Mouse (Mus musculus): ENCODE measurements around the gene Pnkp. TPM values are rescaled to one million over a fixed set of nuclear protein-coding genes. Genes with fewer than 3 reads are reported as not detected.

The Pnkp gene
- polyA plus RNA-seq, 1 experiment from 2014 or later = 28.0 TPM

- WGBS = 77% methylated on average over 6 of the region's 6 CpGs
- Histone ChIP-seq H3K9me3 (replicated peaks; ENCODE audit: control insufficient read depth, low read length) (no peaks in the 10 kb centered on the region), H3K27ac (ENCODE audit: low read length) (no peak overlapping the region), H3K36me3 (ENCODE audit: control insufficient read depth, insufficient read depth) (peaks cover 18% of the 10 kb centered on the region; the same call in 1 of the 2 replicates), H3K4me2 (ENCODE audit: low read depth, low read length) (no peak overlapping the region), H3K4me1 (ENCODE audit: control insufficient read depth, insufficient read depth, low read length) (peaks cover 13% of the 10 kb centered on the region), H3K27me3 (ENCODE audit: control insufficient read depth, insufficient read depth, low read length) (peaks cover 10% of the 10 kb centered on the region; the same call in 1 of the 2 replicates), H3K4me3 (ENCODE audit: low read length) (no peak overlapping the region), H3K9ac (ENCODE audit: low read length) (no peak overlapping the region)
- ATAC-seq (replicated peaks; ENCODE audit: extremely low read depth, insufficient read depth, low FRiP score) = no peak
Measured at GRCm38 (mm10) chr7:44838073-44838472, 18.9 kb upstream of the Pnkp start.

- 28% methylated on average over 11 of the region's 11 CpGs for WGBS
- no peak overlapping the region for H3K27ac ChIP-seq (ENCODE audit: low read length)
Measured at GRCm38 (mm10) chr7:44839171-44839490, 17.8 kb upstream of the Pnkp start.

GRCm38 (mm10) chr7:44839491-44840191 lies 17.3 kb upstream of the Pnkp start:
- Histone ChIP-seq H3K9me3 (replicated peaks; ENCODE audit: control insufficient read depth, low read length) (no peaks in the 10 kb centered on the region), H3K27me3 (ENCODE audit: control insufficient read depth, insufficient read depth, low read length) (peaks cover 10% of the 10 kb centered on the region; the same call in 1 of the 2 replicates), H3K27ac (ENCODE audit: low read length) (no peak overlapping the region), H3K4me1 (ENCODE audit: control insufficient read depth, insufficient read depth, low read length) (peaks cover 13% of the 10 kb centered on the region), H3K4me2 (ENCODE audit: low read depth, low read length) (peak overlapping the region; percentile 75), H3K4me3 (ENCODE audit: low read length) (peak overlapping the region; percentile 44), H3K9ac (ENCODE audit: low read length) (peak overlapping the region; percentile 69), H3K36me3 (ENCODE audit: control insufficient read depth, insufficient read depth) (peaks cover 30% of the 10 kb centered on the region)
- peak; percentile 46 for ATAC-seq (replicated peaks; ENCODE audit: extremely low read depth, insufficient read depth, low FRiP score)
- WGBS = 1% methylated on average over 58 of the region's 58 CpGs

More at GRCm38 (mm10) chr7:44839171-44839490, 17.8 kb upstream of the Pnkp start:
- Histone ChIP-seq H3K4me1 (ENCODE audit: control insufficient read depth, insufficient read depth, low read length) (peaks cover 13% of the 10 kb centered on the region), H3K9me3 (replicated peaks; ENCODE audit: control insufficient read depth, low read length) (no peaks in the 10 kb centered on the region), H3K4me3 (ENCODE audit: low read length) (peak overlapping the region; percentile 44), H3K36me3 (ENCODE audit: control insufficient read depth, insufficient read depth) (peaks cover 25% of the 10 kb centered on the region), H3K27me3 (ENCODE audit: control insufficient read depth, insufficient read depth, low read length) (peaks cover 10% of the 10 kb centered on the region; the same call in 1 of the 2 replicates), H3K4me2 (ENCODE audit: low read depth, low read length) (peak overlapping the region; percentile 75), H3K9ac (ENCODE audit: low read length) (peak overlapping the region; percentile 69)
- ATAC-seq (replicated peaks; ENCODE audit: extremely low read depth, insufficient read depth, low FRiP score) = no peak

- Histone ChIP-seq H3K36me3 (ENCODE audit: control insufficient read depth, insufficient read depth) (peaks cover 38% of the 10 kb centered on the region), H3K4me3 (ENCODE audit: low read length) (no peak overlapping the region), H3K4me1 (ENCODE audit: control insufficient read depth, insufficient read depth, low read length) (peaks cover 13% of the 10 kb centered on the region), H3K4me2 (ENCODE audit: low read depth, low read length) (no peak overlapping the region), H3K27me3 (ENCODE audit: control insufficient read depth, insufficient read depth, low read length) (peaks cover 10% of the 10 kb centered on the region; the same call in 1 of the 2 replicates), H3K9ac (ENCODE audit: low read length) (no peak overlapping the region), H3K9me3 (replicated peaks; ENCODE audit: control insufficient read depth, low read length) (no peaks in the 10 kb centered on the region), H3K27ac (ENCODE audit: low read length) (no peak overlapping the region)
- ATAC-seq (replicated peaks; ENCODE audit: extremely low read depth, insufficient read depth, low FRiP score) = no peak
- WGBS = 53% methylated on average over 14 of the region's 14 CpGs
Measured at GRCm38 (mm10) chr7:44840426-44840825, 16.5 kb upstream of the Pnkp start.

- no peaks in the 10 kb centered on the region for H3K9me3 ChIP-seq (replicated peaks; ENCODE audit: control insufficient read depth, low read length)
- ATAC-seq (replicated peaks; ENCODE audit: extremely low read depth, insufficient read depth, low FRiP score) = no peak
- H3K4me2 ChIP-seq (ENCODE audit: low read depth, low read length) = no peak overlapping the region
- H3K27me3 ChIP-seq (ENCODE audit: control insufficient read depth, insufficient read depth, low read length) = peaks cover 10% of the 10 kb centered on the region; the same call in 1 of the 2 replicates
- no peak overlapping the region for H3K9ac ChIP-seq (ENCODE audit: low read length)
- no peak overlapping the region for H3K4me3 ChIP-seq (ENCODE audit: low read length)
- H3K36me3 ChIP-seq (ENCODE audit: control insufficient read depth, insufficient read depth) = peaks cover 49% of the 10 kb centered on the region
- 84% methylated on average over 8 of the region's 8 CpGs for WGBS
- H3K4me1 ChIP-seq (ENCODE audit: control insufficient read depth, insufficient read depth, low read length) = peaks cover 13% of the 10 kb centered on the region
- no peak overlapping the region for H3K27ac ChIP-seq (ENCODE audit: low read length)
Measured at GRCm38 (mm10) chr7:44841825-44842463, 15.0 kb upstream of the Pnkp start.

GRCm38 (mm10) chr7:44845006-44845405 lies 11.9 kb upstream of the Pnkp start:
- Histone ChIP-seq H3K9ac (ENCODE audit: low read length) (no peak overlapping the region), H3K36me3 (ENCODE audit: control insufficient read depth, insufficient read depth) (peaks cover 49% of the 10 kb centered on the region), H3K27me3 (ENCODE audit: control insufficient read depth, insufficient read depth, low read length) (peaks cover 6% of the 10 kb centered on the region; the same call in 1 of the 2 replicates), H3K4me3 (ENCODE audit: low read length) (no peak overlapping the region), H3K27ac (ENCODE audit: low read length) (no peak overlapping the region), H3K4me1 (ENCODE audit: control insufficient read depth, insufficient read depth, low read length) (peaks cover 12% of the 10 kb centered on the region), H3K4me2 (ENCODE audit: low read depth, low read length) (no peak overlapping the region), H3K9me3 (replicated peaks; ENCODE audit: control insufficient read depth, low read length) (no peaks in the 10 kb centered on the region)
- 95% methylated on average over 10 of the region's 10 CpGs for WGBS
- no peak for ATAC-seq (replicated peaks; ENCODE audit: extremely low read depth, insufficient read depth, low FRiP score)

GRCm38 (mm10) chr7:44846804-44847203 lies 10.1 kb upstream of the Pnkp start:
- H3K4me3 ChIP-seq (ENCODE audit: low read length) = no peak overlapping the region
- no peak overlapping the region for H3K9ac ChIP-seq (ENCODE audit: low read length)
- peaks cover 21% of the 10 kb centered on the region for H3K4me1 ChIP-seq (ENCODE audit: control insufficient read depth, insufficient read depth, low read length)
- H3K9me3 ChIP-seq (replicated peaks; ENCODE audit: control insufficient read depth, low read length) = no peaks in the 10 kb centered on the region
- H3K4me2 ChIP-seq (ENCODE audit: low read depth, low read length) = no peak overlapping the region
- peaks cover 37% of the 10 kb centered on the region for H3K36me3 ChIP-seq (ENCODE audit: control insufficient read depth, insufficient read depth)
- ATAC-seq (replicated peaks; ENCODE audit: extremely low read depth, insufficient read depth, low FRiP score) = no peak
- 91% methylated on average over 7 of the region's 7 CpGs for WGBS
- H3K27ac ChIP-seq (ENCODE audit: low read length) = no peak overlapping the region
- no peaks in the 10 kb centered on the region for H3K27me3 ChIP-seq (ENCODE audit: control insufficient read depth, insufficient read depth, low read length)

- peaks cover 25% of the 10 kb centered on the region for H3K4me1 ChIP-seq (ENCODE audit: control insufficient read depth, insufficient read depth, low read length)
- peak overlapping the region; percentile 85 for H3K4me3 ChIP-seq (ENCODE audit: low read length)
- peak overlapping the region; percentile 85 for H3K4me2 ChIP-seq (ENCODE audit: low read depth, low read length)
- H3K9me3 ChIP-seq (replicated peaks; ENCODE audit: control insufficient read depth, low read length) = no peaks in the 10 kb centered on the region
- peak overlapping the region; percentile 99; the same call in 1 of the 2 replicates for H3K27ac ChIP-seq (ENCODE audit: low read length)
- peak overlapping the region; percentile 73 for H3K9ac ChIP-seq (ENCODE audit: low read length)
- H3K36me3 ChIP-seq (ENCODE audit: control insufficient read depth, insufficient read depth) = peaks cover 33% of the 10 kb centered on the region
- no peaks in the 10 kb centered on the region for H3K27me3 ChIP-seq (ENCODE audit: control insufficient read depth, insufficient read depth, low read length)
- 73% methylated on average over 5 of the region's 5 CpGs for WGBS
- ATAC-seq (replicated peaks; ENCODE audit: extremely low read depth, insufficient read depth, low FRiP score) = no peak
Measured at GRCm38 (mm10) chr7:44847772-44848171, 9.2 kb upstream of the Pnkp start.

Measured in heart, embryonic 16.5 days (tissue).